In the genomic region with DNA sequence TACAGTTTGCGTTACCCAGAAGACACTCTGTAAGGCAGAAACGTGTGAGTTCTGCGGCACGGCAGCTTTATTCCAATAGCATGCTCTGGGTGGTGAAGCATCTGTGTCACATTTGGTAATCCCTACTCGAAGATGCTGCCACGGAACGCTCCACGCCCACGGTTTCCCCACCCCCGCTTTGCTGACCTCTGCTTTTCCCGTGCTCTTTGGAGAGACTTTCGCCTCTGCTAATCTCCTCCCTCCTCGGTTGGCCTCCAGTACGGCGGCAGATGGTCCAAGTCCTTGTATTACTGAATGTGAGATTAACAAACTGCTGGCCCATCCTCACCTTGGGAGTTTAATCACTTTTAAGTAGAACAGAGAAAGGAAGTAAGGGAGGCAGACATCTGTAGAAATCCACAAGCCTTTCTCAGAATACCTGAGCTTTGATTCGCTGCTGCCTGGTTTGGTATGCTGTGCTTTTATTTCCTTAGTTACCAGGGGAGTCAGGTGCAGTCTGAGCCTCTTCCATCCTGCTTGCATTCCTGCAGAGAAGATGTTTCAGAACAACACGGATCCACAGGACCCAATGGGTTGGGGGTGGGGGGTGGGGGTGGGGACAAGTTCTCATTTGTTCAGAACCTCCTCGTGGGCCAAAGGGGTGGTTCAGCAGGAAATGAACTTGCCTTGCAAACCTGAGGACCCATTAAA, we compare ENCODE assay signal across 7 mouse cellular contexts.
DNase-seq lines count a peak whose midpoint lies in the region; ATAC-seq and TF ChIP-seq lines count a peak whose summit lies in the region.

No protein-coding gene starts in this region.

- no peak overlapping the region; the same call in 1 of the 2 replicates for H3K27ac ChIP-seq in embryonic facial prominence, embryonic 14.5 days (replicated peaks; ENCODE audit: low read depth, low read length)
- peak overlapping the region; percentile 89 for H3K27ac ChIP-seq in hindbrain, embryonic 13.5 days
- peak overlapping the region; percentile 76 for H3K27ac ChIP-seq in neural tube, embryonic 14.5 days (ENCODE audit: low read depth, low read length)
- H3K27ac ChIP-seq in liver, postnatal 0 days (ENCODE audit: low read depth): no peak overlapping the region

- TF ChIP-seq EP300 in liver, postnatal 0 days (IDR thresholded peaks at IDR 0.05; ENCODE audit: low read depth): no peak

- H3K9ac ChIP-seq in embryonic facial prominence, embryonic 14.5 days (ENCODE audit: low read depth, low read length): no peak overlapping the region
- peak overlapping the region; percentile 54; the same call in 1 of the 2 replicates for H3K9ac ChIP-seq in hindbrain, embryonic 13.5 days
- H3K9ac ChIP-seq in neural tube, embryonic 14.5 days (replicated peaks; ENCODE audit: low read depth, low read length): no peak overlapping the region; the same call in 1 of the 2 replicates
- H3K9ac ChIP-seq in liver, postnatal 0 days (replicated peaks): no peak overlapping the region

- no peaks in the 10 kb centered on the region for H3K27me3 ChIP-seq in embryonic facial prominence, embryonic 14.5 days (replicated peaks; ENCODE audit: control insufficient read depth, insufficient read depth, low read length)
- no peaks in the 10 kb centered on the region for H3K27me3 ChIP-seq in hindbrain, embryonic 13.5 days
- no peaks in the 10 kb centered on the region for H3K27me3 ChIP-seq in neural tube, embryonic 14.5 days (ENCODE audit: control insufficient read depth, insufficient read depth, low read length)
- no peaks in the 10 kb centered on the region for H3K27me3 ChIP-seq in liver, postnatal 0 days (ENCODE audit: insufficient read depth, low read length)

- peak; percentile 59 for DNase-seq in CD4-positive, CD25-positive, alpha-beta regulatory T cell, adult 2 months (ENCODE audit: low read depth, low spot score)
- DNase-seq in Muller cell, postnatal 12 days (ENCODE audit: inconsistent ontology term): peak; percentile 25
- peak; percentile 29 for DNase-seq in embryonic facial prominence, embryonic 14.5 days (ENCODE audit: low spot score)
- DNase-seq in liver, postnatal 0 days: no peak
- DNase-seq in thymus, postnatal 36 days: no peak

- peak overlapping the region; percentile 8; the same call in 1 of the 2 replicates for H3K4me2 ChIP-seq in embryonic facial prominence, embryonic 14.5 days (ENCODE audit: low read depth, low read length)
- H3K4me2 ChIP-seq in hindbrain, embryonic 13.5 days: peak overlapping the region; percentile 30; the same call in 1 of the 2 replicates
- H3K4me2 ChIP-seq in neural tube, embryonic 14.5 days (ENCODE audit: low read depth, low read length): 0 out of 2 replicates have a peak overlapping the region, but pooled peaks have one; percentile 9
- no peak overlapping the region for H3K4me2 ChIP-seq in liver, postnatal 0 days (ENCODE audit: low read depth, low read length)

- peak; percentile 22; the same call in 1 of the 2 replicates for ATAC-seq in embryonic facial prominence, embryonic 14.5 days (ENCODE audit: low read depth)
- ATAC-seq in hindbrain, embryonic 13.5 days (ENCODE audit: low FRiP score): no peak
- ATAC-seq in neural tube, embryonic 14.5 days (ENCODE audit: low read depth): no peak
- ATAC-seq in liver, postnatal 0 days: no peak

- no peaks in the 10 kb centered on the region for H3K9me3 ChIP-seq in embryonic facial prominence, embryonic 14.5 days (ENCODE audit: control insufficient read depth, low read length)
- no peaks in the 10 kb centered on the region for H3K9me3 ChIP-seq in hindbrain, embryonic 13.5 days
- H3K9me3 ChIP-seq in neural tube, embryonic 14.5 days (ENCODE audit: control insufficient read depth, low read length): no peaks in the 10 kb centered on the region
- H3K9me3 ChIP-seq in liver, postnatal 0 days (ENCODE audit: low read length): no peaks in the 10 kb centered on the region

- peaks cover 43% of the 10 kb centered on the region for H3K4me1 ChIP-seq in embryonic facial prominence, embryonic 14.5 days (ENCODE audit: control insufficient read depth, insufficient read depth, low read length)
- peaks cover 76% of the 10 kb centered on the region for H3K4me1 ChIP-seq in hindbrain, embryonic 13.5 days (replicated peaks)
- peaks cover 53% of the 10 kb centered on the region for H3K4me1 ChIP-seq in neural tube, embryonic 14.5 days (ENCODE audit: control insufficient read depth, insufficient read depth, low read length)
- 0 out of 2 replicates have a peak, but pooled peaks cover 3% of the 10 kb centered on the region for H3K4me1 ChIP-seq in liver, postnatal 0 days (ENCODE audit: insufficient read depth)

- no peak for TF ChIP-seq CTCF in liver, postnatal 0 days (IDR thresholded peaks at IDR 0.05; ENCODE audit: low read depth)

- H3K4me3 ChIP-seq in embryonic facial prominence, embryonic 14.5 days (ENCODE audit: low read depth, low read length): no peak overlapping the region
- H3K4me3 ChIP-seq in hindbrain, embryonic 13.5 days: no peak overlapping the region
- H3K4me3 ChIP-seq in neural tube, embryonic 14.5 days (ENCODE audit: low read depth, low read length): no peak overlapping the region
- H3K4me3 ChIP-seq in liver, postnatal 0 days (ENCODE audit: low read depth, low read length): no peak overlapping the region

- no peaks in the 10 kb centered on the region for H3K36me3 ChIP-seq in embryonic facial prominence, embryonic 14.5 days (ENCODE audit: control insufficient read depth, insufficient read depth, low read length)
- no peaks in the 10 kb centered on the region for H3K36me3 ChIP-seq in hindbrain, embryonic 13.5 days
- no peaks in the 10 kb centered on the region for H3K36me3 ChIP-seq in neural tube, embryonic 14.5 days (ENCODE audit: control insufficient read depth, insufficient read depth, low read length)
- H3K36me3 ChIP-seq in liver, postnatal 0 days (replicated peaks; ENCODE audit: insufficient read depth, low read length): no peaks in the 10 kb centered on the region

- 16% methylated on average over 18 of the region's 18 CpGs for WGBS in embryonic facial prominence, embryonic 14.5 days
- 20% methylated on average over 18 of the region's 18 CpGs for WGBS in hindbrain, embryonic 13.5 days
- 19% methylated on average over 18 of the region's 18 CpGs for WGBS in neural tube, embryonic 14.5 days
- WGBS in liver, postnatal 0 days (ENCODE audit: insufficient replicate concordance): 51% methylated on average over 18 of the region's 18 CpGs

Comparison
In these comparisons a context has a peak if more than half of its experiments do, and no peak if none do; other contexts are left out.
1. DNase-seq: peak in CD4-positive, CD25-positive, alpha-beta regulatory T cell, adult 2 months (single experiment), Muller cell, postnatal 12 days (single experiment) and embryonic facial prominence, embryonic 14.5 days (single experiment); none in liver, postnatal 0 days (single experiment) and thymus, postnatal 36 days (0 of 2).
2. H3K27ac ChIP-seq: peak in hindbrain, embryonic 13.5 days (single experiment) and neural tube, embryonic 14.5 days (single experiment); none in embryonic facial prominence, embryonic 14.5 days (single experiment) and liver, postnatal 0 days (single experiment).